Mouse (Mus musculus) C2C12 (cell line): ENCODE measurements at regions not wholly inside any gene's neighbourhood (a gene's known extent, or its start where the extent isn't known, plus 50 kb on each side); places are given as distances from the start of the nearest gene placed in this dataset.

Source experiments
- H3K27me3 ChIP-seq: one replicate; pipeline ENCODE4 v1.6.1; 2011; ENCODE audit not compliant: control insufficient read depth, insufficient read depth, insufficient read length
- H3K36me3 ChIP-seq: one replicate; pipeline ENCODE4 v1.6.1; 2011; ENCODE audit not compliant: control insufficient read depth, insufficient read depth
- H3K4me3 ChIP-seq: one replicate; pipeline ENCODE4 v1.5.1; 2011; ENCODE audit warnings: mild to moderate bottlenecking, control low read depth; ENCODE audit not compliant: poor library complexity, insufficient read depth, severe bottlenecking
- H3K79me2 ChIP-seq: one replicate; pipeline ENCODE4 v1.6.1; 2011; ENCODE audit not compliant: control insufficient read depth, insufficient read depth
- H3K79me3 ChIP-seq: one replicate; pipeline ENCODE4 v1.6.1; 2011; ENCODE audit warnings: low read depth, control low read depth
- H3ac ChIP-seq: one replicate; pipeline ENCODE3; 2011; ENCODE audit warnings: low read depth; ENCODE audit not compliant: control insufficient read depth, insufficient read length
- CEBPB ChIP-seq: IDR thresholded peaks from one replicate; pipeline ENCODE4 v1.6.1; 2011; ENCODE audit warnings: low read depth, mild to moderate bottlenecking, control low read depth, moderate library complexity
- CTCF ChIP-seq: IDR thresholded peaks from one replicate; pipeline ENCODE4 v1.5.1; 2011; ENCODE audit not compliant: control insufficient read depth, insufficient read depth, insufficient read length
- FOSL1 ChIP-seq: IDR thresholded peaks from one replicate; pipeline ENCODE4 v1.8.0; 2011; ENCODE audit warnings: mild to moderate bottlenecking, low read length; ENCODE audit not compliant: poor library complexity, insufficient read depth, severe bottlenecking
- MAX ChIP-seq: IDR thresholded peaks from one replicate; pipeline ENCODE4 v1.6.1; 2011; ENCODE audit warnings: mild to moderate bottlenecking, control low read depth
- MYOD1 ChIP-seq: IDR thresholded peaks from one replicate; pipeline ENCODE4 v1.6.1; 2011; ENCODE audit warnings: low read depth; ENCODE audit not compliant: control insufficient read depth, insufficient read length
- MYOG ChIP-seq: IDR thresholded peaks from one replicate; pipeline ENCODE4 v1.6.1; 2011; ENCODE audit not compliant: control insufficient read depth, insufficient read length; ENCODE audit errors: extremely low read depth
- USF1 ChIP-seq: IDR thresholded peaks from one replicate; pipeline ENCODE4 v1.6.1; 2011; ENCODE audit warnings: low read depth, mild to moderate bottlenecking, control low read depth, moderate library complexity

DNA sequence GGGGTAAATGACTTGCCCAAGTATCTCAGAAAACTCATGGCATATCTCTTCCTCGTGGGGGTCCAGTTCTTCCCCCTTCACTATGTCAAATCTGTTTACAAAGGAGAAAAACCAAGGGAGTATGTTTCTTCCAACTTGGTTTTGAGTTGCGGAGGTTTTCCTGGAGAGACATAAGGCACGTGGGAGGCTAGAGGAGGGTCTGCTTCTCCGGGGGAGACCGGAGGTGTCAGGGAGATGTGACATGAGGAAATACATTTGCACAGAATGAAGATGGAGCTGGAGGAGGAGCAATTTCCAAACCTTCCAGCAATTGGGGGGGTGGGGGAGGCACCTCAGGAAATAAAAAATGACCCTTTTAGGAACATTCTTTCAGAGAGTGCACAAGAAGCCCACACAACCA lies 112.0 kb upstream of the Mycn start:
- H3K36me3 ChIP-seq: no peaks in the 10 kb centered on the region
- H3K4me3 ChIP-seq: no peak overlapping the region
- H3ac ChIP-seq: no peak overlapping the region
- no peaks in the 10 kb centered on the region for H3K79me2 ChIP-seq
- TF ChIP-seq CEBPB (no peak), CTCF (no peak), MYOG (no peak), FOSL1 (no peak), USF1 (no peak), MAX (no peak), MYOD1 (no peak)
- H3K27me3 ChIP-seq: no peaks in the 10 kb centered on the region
- H3K79me3 ChIP-seq: no peaks in the 10 kb centered on the region

DNA sequence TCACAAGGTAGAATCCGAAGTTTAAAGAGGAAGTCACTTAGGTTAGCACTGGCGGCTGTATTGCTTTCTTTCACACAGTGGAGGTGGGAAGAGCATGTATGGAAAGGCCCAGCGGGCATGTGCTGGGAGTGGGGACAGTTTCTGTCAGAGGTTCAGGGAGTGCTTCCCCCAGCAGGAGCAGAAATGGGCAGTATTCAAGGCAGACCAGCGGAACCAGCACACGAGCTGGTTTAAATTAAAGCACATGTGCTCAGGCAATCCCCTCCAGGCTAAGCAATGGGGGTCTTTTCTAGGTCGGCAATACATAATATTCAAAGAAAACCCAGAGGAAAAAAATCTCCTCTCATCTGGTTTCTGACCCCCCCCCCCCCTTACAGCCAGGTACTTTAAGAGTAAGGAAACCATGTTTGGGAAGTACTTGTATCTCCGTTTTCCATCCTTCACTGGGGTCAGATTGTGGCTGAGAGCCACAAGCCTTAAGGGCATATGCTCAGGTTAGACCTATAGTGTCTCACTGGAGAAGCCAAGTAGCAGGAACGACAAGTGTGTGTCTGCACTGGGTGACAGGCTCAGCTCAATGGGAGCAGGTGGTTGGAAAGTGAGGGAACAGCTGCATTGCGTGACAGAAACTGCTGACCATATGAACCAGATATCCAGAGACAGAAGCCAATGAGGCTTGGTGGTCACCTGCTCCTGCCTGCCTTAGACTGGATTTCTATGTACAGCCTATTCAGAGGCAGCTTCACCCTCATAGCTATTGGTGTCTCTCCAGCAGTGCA lies 111.3 kb upstream of the Mycn start:
- no peak overlapping the region for H3K4me3 ChIP-seq
- H3K36me3 ChIP-seq: no peaks in the 10 kb centered on the region
- H3K79me2 ChIP-seq: no peaks in the 10 kb centered on the region
- H3K79me3 ChIP-seq: no peaks in the 10 kb centered on the region
- no peaks in the 10 kb centered on the region for H3K27me3 ChIP-seq
- TF ChIP-seq USF1 (no peak), MYOD1 (no peak)
- H3ac ChIP-seq: no peak overlapping the region

DNA sequence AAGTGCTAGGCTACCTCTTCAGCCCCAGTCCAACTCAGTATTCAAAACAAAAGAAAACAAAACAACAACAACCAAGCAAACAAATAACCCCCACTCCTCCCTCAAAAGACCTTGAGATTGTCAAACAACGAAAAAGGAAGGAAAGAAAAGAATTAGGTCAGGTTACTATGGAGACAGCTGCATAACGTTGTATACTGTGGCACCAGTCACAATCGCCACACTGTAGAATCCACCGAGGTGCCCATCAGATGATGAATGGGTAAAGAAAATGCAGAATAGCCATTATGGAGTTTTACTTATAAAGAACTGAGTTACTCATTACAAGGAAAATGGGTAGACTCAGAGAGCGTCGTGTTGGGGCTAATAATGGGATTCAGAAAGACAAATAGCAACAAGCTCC lies 110.5 kb upstream of the Mycn start:
- no peak overlapping the region for H3K4me3 ChIP-seq
- TF ChIP-seq FOSL1 (no peak), CTCF (no peak), MAX (no peak), USF1 (no peak), CEBPB (no peak), MYOD1 (no peak), MYOG (no peak)
- H3ac ChIP-seq: no peak overlapping the region

DNA sequence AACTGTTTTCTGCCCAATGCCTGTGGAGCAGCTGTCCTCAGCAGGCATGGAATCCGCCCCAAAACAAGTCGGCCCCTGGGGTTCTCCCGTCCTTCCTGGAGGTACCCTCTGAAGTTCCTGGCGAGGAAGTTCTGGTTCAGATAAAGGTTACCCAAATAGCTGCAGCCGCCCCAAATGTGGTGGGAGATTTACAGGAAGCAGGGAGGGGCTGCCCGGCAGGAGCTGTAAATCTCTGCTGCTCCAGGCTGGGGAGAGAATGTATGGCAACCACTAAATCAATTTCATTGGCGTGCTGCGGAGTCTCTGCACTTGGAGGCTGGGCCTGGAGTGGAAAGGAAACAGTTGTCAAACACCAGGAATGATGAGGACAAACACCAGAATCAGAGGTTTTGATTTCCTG lies 107.9 kb upstream of the Mycn start:
- Histone ChIP-seq H3K79me3 (no peaks in the 10 kb centered on the region), H3K4me3 (no peak overlapping the region), H3K27me3 (no peaks in the 10 kb centered on the region), H3ac (no peak overlapping the region), H3K79me2 (no peaks in the 10 kb centered on the region), H3K36me3 (no peaks in the 10 kb centered on the region)
- TF ChIP-seq CEBPB: no peak
- no peak for TF ChIP-seq MYOD1
- no peak for TF ChIP-seq CTCF
- no peak for TF ChIP-seq MAX
- TF ChIP-seq FOSL1: no peak

More for the DNA sequence above, 110.5 kb upstream of the Mycn start:
- Histone ChIP-seq H3K79me3 (no peaks in the 10 kb centered on the region), H3K27me3 (no peaks in the 10 kb centered on the region), H3K79me2 (no peaks in the 10 kb centered on the region), H3K36me3 (no peaks in the 10 kb centered on the region)

DNA sequence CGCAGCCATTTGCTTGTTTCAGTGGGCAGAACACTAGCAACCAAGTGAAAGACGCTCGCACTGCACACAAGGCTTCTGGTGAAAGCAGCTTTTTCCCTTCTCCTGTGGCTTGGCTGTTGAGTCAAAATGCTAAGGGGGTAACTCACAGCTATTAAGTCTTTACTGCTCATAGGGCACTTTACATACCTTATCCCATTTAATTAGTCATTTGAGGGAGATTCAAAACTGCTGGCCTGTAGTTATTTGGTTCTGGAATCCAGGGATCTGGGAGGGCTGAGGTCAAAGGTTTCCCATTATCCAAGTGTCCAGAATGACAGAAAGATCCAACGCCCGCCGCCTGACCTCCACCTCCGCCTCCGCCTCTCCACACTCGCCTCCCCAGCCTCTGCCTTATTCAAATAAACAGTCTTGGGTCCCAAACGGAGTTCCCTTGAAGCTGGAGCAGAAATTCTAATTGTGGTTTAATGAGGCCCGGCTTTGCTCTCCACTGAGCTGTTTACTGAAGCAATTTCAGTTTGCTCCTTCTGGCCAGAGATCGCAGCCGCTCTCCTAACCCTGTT lies 106.5 kb upstream of the Mycn start:
- TF ChIP-seq USF1 (no peak), MYOD1 (no peak), FOSL1 (no peak), CTCF (no peak), CEBPB (no peak), MYOG (no peak), MAX (no peak)
- Histone ChIP-seq H3K36me3 (no peaks in the 10 kb centered on the region), H3K79me2 (no peaks in the 10 kb centered on the region), H3K4me3 (no peak overlapping the region), H3ac (no peak overlapping the region), H3K27me3 (no peaks in the 10 kb centered on the region), H3K79me3 (no peaks in the 10 kb centered on the region)

DNA sequence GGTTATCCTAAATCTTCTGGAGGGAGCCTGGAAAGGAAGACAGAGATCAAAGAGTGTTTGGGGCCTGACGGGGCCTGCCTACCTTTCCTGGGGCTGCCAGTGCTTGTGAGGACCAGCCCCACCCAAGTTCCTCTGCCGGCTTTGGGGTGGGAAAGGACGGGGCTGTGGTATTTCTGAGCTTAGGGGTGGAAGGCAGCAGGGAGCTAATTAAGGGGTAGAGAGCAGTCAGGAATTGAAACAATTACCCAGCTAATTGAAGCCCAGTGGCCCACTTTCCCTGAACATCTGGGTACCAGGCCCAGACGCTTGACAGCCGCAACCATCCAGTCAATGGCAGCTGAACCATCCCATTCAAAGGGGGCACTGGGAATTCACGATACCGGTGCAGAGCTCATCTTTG lies 101.2 kb upstream of the Mycn start:
- TF ChIP-seq MAX: no peak
- TF ChIP-seq USF1: no peak
- TF ChIP-seq MYOD1: no peak
- no peak for TF ChIP-seq FOSL1
- TF ChIP-seq CEBPB: no peak
- no peak for TF ChIP-seq MYOG
- no peak for TF ChIP-seq CTCF
- Histone ChIP-seq H3K27me3 (no peaks in the 10 kb centered on the region), H3K79me2 (no peaks in the 10 kb centered on the region), H3ac (no peak overlapping the region), H3K36me3 (no peaks in the 10 kb centered on the region), H3K4me3 (no peak overlapping the region), H3K79me3 (no peaks in the 10 kb centered on the region)
